Mouse (Mus musculus) MEL (cell line): ENCODE measurements around the gene Pid1. TPM values are rescaled to one million over a fixed set of nuclear protein-coding genes. Genes with fewer than 3 reads are reported as not detected.

ENCODE experiments used
- DNase-seq: peaks from one replicate; pipeline ENCODE4 v3.0.0; 2011; ENCODE audit warnings: low read depth, low spot score
- H3K27ac ChIP-seq: 2 replicates; pipeline ENCODE4 v1.5.1; 2012; ENCODE audit warnings: low read depth, mild to moderate bottlenecking, control low read depth, low read length, moderate library complexity; ENCODE audit not compliant: control insufficient read depth
- H3K27me3 ChIP-seq, 2 experiments: fragments of 150-350 bp in 1 of 2; sonication (generic) in 1 of 2; 2 replicates each; pipeline ENCODE4 v1.6.1; 2012; ENCODE audit warnings: low read length in 2 of 2, mild to moderate bottlenecking in 2 of 2, improper control_type of control experiment in 1 of 2, moderate library complexity in 1 of 2; ENCODE audit not compliant: insufficient read depth in 2 of 2, control insufficient read depth in 1 of 2
- H3K36me3 ChIP-seq, 2 experiments: 2 replicates each; pipeline ENCODE4 v1.6.1; 2012 to 2014; ENCODE audit warnings: low read length in 2 of 2, improper control_type of control experiment in 1 of 2, inconsistent platforms in 1 of 2, mild to moderate bottlenecking in 1 of 2; ENCODE audit not compliant: insufficient read depth in 2 of 2, control insufficient read depth in 1 of 2
- H3K4me1 ChIP-seq, 2 experiments: fragments of 150-350 bp in 1 of 2; sonication (generic) in 1 of 2; 2 replicates each; pipeline ENCODE4 v1.6.1; 2012; ENCODE audit warnings: low read length in 2 of 2, improper control_type of control experiment in 1 of 2, mild to moderate bottlenecking in 1 of 2; ENCODE audit not compliant: insufficient read depth in 2 of 2, control insufficient read depth in 1 of 2
- H3K4me3 ChIP-seq, 2 experiments: fragments of 150-350 bp in 1 of 2; sonication (generic) in 1 of 2; 2 replicates each; pipeline ENCODE4 v1.5.1; 2012; ENCODE audit warnings: low read depth in 2 of 2, low read length in 2 of 2, mild to moderate bottlenecking in 2 of 2, moderate library complexity in 2 of 2, control low read depth in 1 of 2, improper control_type of control experiment in 1 of 2; ENCODE audit not compliant: control insufficient read depth in 1 of 2, insufficient read depth in 1 of 2
- H3K79me2 ChIP-seq: 2 replicates; pipeline ENCODE4 v1.6.1; 2012; ENCODE audit warnings: mild to moderate bottlenecking, low read length, moderate library complexity; ENCODE audit not compliant: control insufficient read depth, poor library complexity, insufficient read depth
- H3K9ac ChIP-seq: 2 replicates; pipeline ENCODE4 v1.6.1; 2012; ENCODE audit warnings: low read depth, mild to moderate bottlenecking, control low read depth, low read length, moderate library complexity; ENCODE audit not compliant: control insufficient read depth, poor library complexity, severe bottlenecking
- H3K9me3 ChIP-seq: fragments of 150-350 bp; sonication (generic); replicated peaks from 2 replicates; pipeline ENCODE4 v1.6.1; 2012; ENCODE audit warnings: mild to moderate bottlenecking, low read length, improper control_type of control experiment, moderate library complexity; ENCODE audit not compliant: insufficient read depth
- BHLHE40 ChIP-seq: IDR thresholded peaks from 2 replicates; pipeline ENCODE4 v1.6.1; 2012; ENCODE audit warnings: low read depth, mild to moderate bottlenecking, inconsistent platforms, low read length, improper control_type of control experiment, borderline replicate concordance
- CTCF ChIP-seq, 3 experiments: IDR thresholded peaks in 2 of 3; conservative IDR thresholded peaks in 1 of 3; 2 replicates each; pipeline ENCODE4 v1.5.1; 2011 to 2012; ENCODE audit warnings: low read length in 3 of 3, low read depth in 2 of 3, mild to moderate bottlenecking in 2 of 3, improper control_type of control experiment in 1 of 3, inconsistent platforms in 1 of 3, mixed read lengths in 1 of 3, moderate library complexity in 1 of 3; ENCODE audit not compliant: control insufficient read depth in 1 of 3, insufficient read depth in 1 of 3, poor library complexity in 1 of 3, severe bottlenecking in 1 of 3
- EP300 ChIP-seq, 2 experiments: IDR thresholded peaks; 2 replicates each; pipeline ENCODE4 v1.6.1; 2011; ENCODE audit warnings: improper control_type of control experiment in 2 of 2, low read length in 2 of 2, low read depth in 1 of 2, mild to moderate bottlenecking in 1 of 2
- GABPA ChIP-seq: IDR thresholded peaks from 2 replicates; pipeline ENCODE4 v1.6.1; 2012; ENCODE audit warnings: low read depth, mild to moderate bottlenecking, inconsistent platforms, low read length, improper control_type of control experiment, moderate library complexity
- GATA1 ChIP-seq: IDR thresholded peaks from 2 replicates; pipeline ENCODE4 v1.6.1; 2011; ENCODE audit warnings: low read depth, low read length, improper control_type of control experiment
- HCFC1 ChIP-seq: IDR thresholded peaks from 2 replicates; pipeline ENCODE4 v1.6.1; 2012; ENCODE audit warnings: low read depth, mild to moderate bottlenecking, inconsistent platforms, low read length, improper control_type of control experiment, moderate library complexity
- JUND ChIP-seq: IDR thresholded peaks from 2 replicates; pipeline ENCODE4 v1.6.1; 2011; ENCODE audit warnings: low read depth, mild to moderate bottlenecking, improper control_type of control experiment, low read length
- KAT2A ChIP-seq: conservative IDR thresholded peaks from 2 replicates; pipeline ENCODE4 v1.6.1; 2012; ENCODE audit warnings: low read depth, low read length, improper control_type of control experiment, inconsistent platforms
- MAX ChIP-seq: IDR thresholded peaks from 2 replicates; pipeline ENCODE4 v1.6.1; 2011; ENCODE audit warnings: low read length, improper control_type of control experiment
- MEF2A ChIP-seq: IDR thresholded peaks from 2 replicates; pipeline ENCODE4 v1.6.1; 2014; ENCODE audit warnings: low read depth, mild to moderate bottlenecking, inconsistent platforms, low read length, improper control_type of control experiment; ENCODE audit not compliant: poor library complexity, insufficient replicate concordance, severe bottlenecking; ENCODE audit errors: extremely low read depth
- MXI1 ChIP-seq: IDR thresholded peaks from 2 replicates; pipeline ENCODE4 v1.6.1; 2011; ENCODE audit warnings: mild to moderate bottlenecking, low read depth, low read length, improper control_type of control experiment
- MYB ChIP-seq: IDR thresholded peaks from 2 replicates; pipeline ENCODE4 v1.6.1; 2011; ENCODE audit warnings: mild to moderate bottlenecking, low read depth, low read length, improper control_type of control experiment
- NELFE ChIP-seq: IDR thresholded peaks from 2 replicates; pipeline ENCODE4 v1.6.1; 2011; ENCODE audit warnings: low read depth, low read length, improper control_type of control experiment
- RAD21 ChIP-seq: IDR thresholded peaks from 2 replicates; pipeline ENCODE4 v1.6.1; 2011; ENCODE audit warnings: mild to moderate bottlenecking, low read depth, low read length, improper control_type of control experiment
- TBP ChIP-seq: IDR thresholded peaks from 2 replicates; pipeline ENCODE4 v1.8.0; 2011; ENCODE audit warnings: low read depth, low read length, improper control_type of control experiment
- TCF12 ChIP-seq: IDR thresholded peaks from 2 replicates; pipeline ENCODE4 v1.6.1; 2014; ENCODE audit warnings: low read depth, mild to moderate bottlenecking, inconsistent platforms, low read length, improper control_type of control experiment, moderate library complexity
- UBTF ChIP-seq: IDR thresholded peaks from 2 replicates; pipeline ENCODE4 v1.6.1; 2012; ENCODE audit warnings: low read depth, mild to moderate bottlenecking, inconsistent platforms, low read length, improper control_type of control experiment, moderate library complexity, borderline replicate concordance; ENCODE audit not compliant: insufficient read depth
- USF1 ChIP-seq: IDR thresholded peaks from 2 replicates; pipeline ENCODE4 v1.6.1; 2014; ENCODE audit warnings: low read depth, mild to moderate bottlenecking, inconsistent platforms, low read length, improper control_type of control experiment, moderate library complexity
- ZC3H11A ChIP-seq: IDR thresholded peaks from 2 replicates; pipeline ENCODE4 v1.6.1; 2012; ENCODE audit warnings: low read depth, mild to moderate bottlenecking, inconsistent platforms, low read length, improper control_type of control experiment
- ZKSCAN1 ChIP-seq: IDR thresholded peaks from 2 replicates; pipeline ENCODE4 v1.6.1; 2012; ENCODE audit warnings: low read depth, mild to moderate bottlenecking, inconsistent platforms, low read length, improper control_type of control experiment, moderate library complexity
- ZMIZ1 ChIP-seq: IDR thresholded peaks from 2 replicates; pipeline ENCODE4 v1.6.1; 2012; ENCODE audit warnings: low read depth, mild to moderate bottlenecking, inconsistent platforms, low read length, improper control_type of control experiment, moderate library complexity
- ZNF384 ChIP-seq: IDR thresholded peaks from 2 replicates; pipeline ENCODE4 v1.6.1; 2012; ENCODE audit warnings: low read depth, mild to moderate bottlenecking, inconsistent platforms, low read length, improper control_type of control experiment
- polyA plus RNA-seq, 2 experiments: library from polyadenylated mRNA; stranded (reverse) in 1 of 2; unstranded in 1 of 2; fragments of >175 nt in 1 of 2; fragments of >200 nt in 1 of 2; gene quantifications; 2 replicates each; pipeline versions ENCODE4 v1.2.1 to v1.2.4; 2012; ENCODE audit warnings: low replicate concordance in 2 of 2, low read depth in 1 of 2; ENCODE audit not compliant: insufficient read length in 2 of 2, insufficient read depth in 1 of 2, missing spikeins in 1 of 2
- total RNA-seq: library from RNA; depleted of rRNA; stranded (reverse); fragments of 300-350 nt; gene quantifications from 2 replicates; pipeline ENCODE4 v1.2.3, GENCODE M21; 2012

Gene Pid1
- total and polyA plus RNA-seq, 3 experiments, result not detected

GRCm38 (mm10) chr1:84395928-84396327, 31.9 kb upstream of the Pid1 start:
- Histone ChIP-seq H3K27me3 (no peaks in the 10 kb centered on the region; a peak in 1 of 4 replicates), H3K9me3 (no peaks in the 10 kb centered on the region), H3K4me3 (no peak overlapping the region), H3K27ac (no peak overlapping the region), H3K4me1 (no peaks in the 10 kb centered on the region), H3K36me3 (no peaks in the 10 kb centered on the region), H3K79me2 (no peaks in the 10 kb centered on the region), H3K9ac (no peak overlapping the region)
- DNase-seq, result no peak
- no peak for TF ChIP-seq HCFC1
- TF ChIP-seq GABPA, result no peak
- TF ChIP-seq MEF2A, result no peak
- no peak for TF ChIP-seq ZMIZ1
- TF ChIP-seq TCF12, result no peak
- no peak for TF ChIP-seq ZC3H11A
- TF ChIP-seq ZKSCAN1, result no peak
- TF ChIP-seq BHLHE40, result no peak
- no peak for TF ChIP-seq NELFE
- no peak for TF ChIP-seq MYB
- no peak for TF ChIP-seq MXI1
- TF ChIP-seq CTCF (IDR thresholded peaks at IDR 0.05 in 2 of 3, conservative IDR thresholded peaks at IDR 0.05 in 1 of 3; ENCODE audit: control insufficient read depth in 1 of 3, insufficient read depth in 1 of 3, low read depth in 2 of 3, low read length in 3 of 3, poor library complexity in 1 of 3, severe bottlenecking in 1 of 3), result no peak
- TF ChIP-seq, all 39 proteins: peak for 0

DNA sequence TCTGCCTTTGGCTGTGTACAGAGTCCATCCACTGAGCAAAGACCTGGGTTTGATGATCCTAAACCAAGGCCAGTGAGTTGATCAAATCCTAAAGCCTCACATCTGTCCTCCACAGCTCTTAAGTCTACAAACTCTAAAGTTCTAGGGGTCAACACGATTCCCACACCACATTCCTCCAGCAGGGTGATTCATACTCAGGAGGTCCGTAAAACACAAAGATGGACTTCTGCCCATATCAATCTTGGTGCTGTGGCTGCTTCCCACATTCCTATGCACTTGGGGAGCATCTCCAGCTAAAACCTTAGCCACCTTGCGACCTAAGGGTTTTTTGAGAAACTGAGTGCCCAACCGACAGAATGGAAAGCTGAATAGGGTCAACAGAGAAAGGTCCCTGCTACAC, 27.0 kb upstream of the Pid1 start:
- no peak for DNase-seq
- no peaks in the 10 kb centered on the region for H3K79me2 ChIP-seq
- no peaks in the 10 kb centered on the region; a peak in 1 of 4 replicates for H3K27me3 ChIP-seq
- H3K4me3 ChIP-seq, result no peak overlapping the region
- H3K9me3 ChIP-seq, result no peaks in the 10 kb centered on the region; the same call in 1 of the 2 replicates
- H3K9ac ChIP-seq, result no peak overlapping the region
- H3K36me3 ChIP-seq, result no peaks in the 10 kb centered on the region
- H3K27ac ChIP-seq, result no peak overlapping the region
- no peaks in the 10 kb centered on the region for H3K4me1 ChIP-seq
- no peak for TF ChIP-seq JUND
- TF ChIP-seq HCFC1, result no peak
- TF ChIP-seq MYB, result no peak
- no peak for TF ChIP-seq TBP
- TF ChIP-seq GABPA, result no peak
- TF ChIP-seq RAD21, result no peak
- no peak for TF ChIP-seq ZNF384
- no peak for TF ChIP-seq ZKSCAN1
- no peak for TF ChIP-seq KAT2A
- no peak for TF ChIP-seq MEF2A
- no peak for TF ChIP-seq EP300 (IDR thresholded peaks at IDR 0.05; ENCODE audit: low read depth in 1 of 2, low read length in 2 of 2)
- TF ChIP-seq UBTF, result no peak
- no peak for TF ChIP-seq MAX
- TF ChIP-seq ZMIZ1, result no peak
- no peak for TF ChIP-seq USF1
- no peak for TF ChIP-seq GATA1
- no peak for TF ChIP-seq MXI1
- no peak for TF ChIP-seq BHLHE40
